Mouse (Mus musculus) liver, embryonic 11.5 days (tissue): ENCODE results near the gene Abl1. TPM values are rescaled to one million over a fixed set of nuclear protein-coding genes. Genes with fewer than 3 reads are reported as not detected.
A peak's percentile ranks its signal among the peaks of the same experiment; 100 is the strongest.

Experiments
- ATAC-seq: fragments of 200-750 bp; cut with Nextera tagmentation; replicated peaks from 2 replicates; pipeline ENCODE4 v1.8.0; 2017; ENCODE audit warnings: moderate number of reproducible peaks, mild to moderate bottlenecking, moderate TSS enrichment, moderate library complexity; ENCODE audit not compliant: low FRiP score
- DNase-seq: peaks from one replicate; pipeline ENCODE4 v3.0.0-alpha.2; 2017; ENCODE audit warnings: low spot score
- H3K27ac ChIP-seq: fragments of 300-500 bp; sonication (generic); 2 replicates; pipeline ENCODE4 v1.5.1; 2014; ENCODE audit warnings: mild to moderate bottlenecking, low read depth, low read length, control low read depth
- H3K27me3 ChIP-seq: fragments of 300-500 bp; sonication (generic); replicated peaks from 2 replicates; pipeline ENCODE4 v1.6.1; 2014; ENCODE audit warnings: low read length, mixed read lengths; ENCODE audit not compliant: control insufficient read depth, insufficient read depth
- H3K36me3 ChIP-seq: fragments of 300-500 bp; sonication (generic); 2 replicates; pipeline ENCODE4 v1.6.1; 2014; ENCODE audit warnings: mild to moderate bottlenecking, low read length, moderate library complexity, mixed read lengths; ENCODE audit not compliant: control insufficient read depth, insufficient read depth
- H3K4me1 ChIP-seq: fragments of 300-500 bp; sonication (generic); replicated peaks from 2 replicates; pipeline ENCODE4 v1.6.1; 2014; ENCODE audit warnings: low read length, mixed read lengths; ENCODE audit not compliant: control insufficient read depth, insufficient read depth
- H3K4me2 ChIP-seq: fragments of 300-500 bp; sonication (generic); 2 replicates; pipeline ENCODE4 v1.6.1; 2014; ENCODE audit warnings: mild to moderate bottlenecking, control low read depth, moderate library complexity
- H3K4me3 ChIP-seq: fragments of 300-500 bp; sonication (generic); 2 replicates; pipeline ENCODE4 v1.5.1; 2014; ENCODE audit warnings: low read depth, low read length, control low read depth
- H3K9ac ChIP-seq: fragments of 300-500 bp; sonication (generic); 2 replicates; pipeline ENCODE4 v1.6.1; 2014; ENCODE audit warnings: low read depth, low read length, control low read depth
- H3K9me3 ChIP-seq: fragments of 300-500 bp; sonication (generic); 2 replicates; pipeline ENCODE4 v1.6.1; 2016; ENCODE audit warnings: low read length, inconsistent platforms, mixed read lengths; ENCODE audit not compliant: control insufficient read depth
- whole genome bisulfite sequencing: fragments of 180-500 bp; shearing (Covaris S2); extraction: QIAGEN DNeasy Blood & Tissue Kit; methylation state at CpG from one replicate; pipeline ENCODE4 v1.1.7; 2014; 5-methylcytosine and 5-hydroxymethylcytosine counted together
- polyA plus RNA-seq: library from polyadenylated mRNA; unstranded; fragments of >200 nt; fragmentation: Nextera tagmentation; extraction: Ambion mirVana; gene quantifications from 2 replicates; pipeline ENCODE4 v1.2.1, GENCODE M21; 2014

The Abl1 gene
- polyA plus RNA-seq, 1 experiment from 2014 or later, result 28.9 TPM

DNA sequence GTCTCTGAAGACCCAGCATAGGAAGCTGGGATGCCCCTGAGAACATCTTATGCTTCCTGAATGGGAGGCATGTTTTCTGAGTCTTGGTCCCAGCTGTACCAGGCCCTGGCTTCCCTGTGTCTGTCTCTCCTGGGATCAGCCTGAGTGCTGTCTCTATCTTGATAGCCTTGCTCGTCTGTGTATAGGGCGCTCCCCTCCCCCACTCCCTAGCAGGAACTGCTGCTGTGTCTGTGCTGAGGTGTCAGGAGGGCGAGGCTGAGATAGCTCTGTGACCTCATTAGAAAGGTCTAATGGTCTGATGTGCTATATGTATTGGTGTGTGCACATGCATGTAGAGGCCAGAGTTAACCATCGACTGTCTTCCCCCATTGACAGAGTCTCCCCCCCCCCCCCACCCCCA is 58.7 kb downstream of the Abl1 start:
- Histone ChIP-seq H3K9me3 (no peaks in the 10 kb centered on the region), H3K27me3 (no peaks in the 10 kb centered on the region), H3K4me1 (peaks cover 32% of the 10 kb centered on the region), H3K9ac (no peak overlapping the region), H3K4me3 (no peak overlapping the region), H3K27ac (no peak overlapping the region), H3K36me3 (no peaks in the 10 kb centered on the region), H3K4me2 (no peak overlapping the region)
- WGBS, result 24% methylated on average over 4 of the region's 4 CpGs
- peak; percentile 69 for ATAC-seq
- DNase-seq, result no peak

DNA sequence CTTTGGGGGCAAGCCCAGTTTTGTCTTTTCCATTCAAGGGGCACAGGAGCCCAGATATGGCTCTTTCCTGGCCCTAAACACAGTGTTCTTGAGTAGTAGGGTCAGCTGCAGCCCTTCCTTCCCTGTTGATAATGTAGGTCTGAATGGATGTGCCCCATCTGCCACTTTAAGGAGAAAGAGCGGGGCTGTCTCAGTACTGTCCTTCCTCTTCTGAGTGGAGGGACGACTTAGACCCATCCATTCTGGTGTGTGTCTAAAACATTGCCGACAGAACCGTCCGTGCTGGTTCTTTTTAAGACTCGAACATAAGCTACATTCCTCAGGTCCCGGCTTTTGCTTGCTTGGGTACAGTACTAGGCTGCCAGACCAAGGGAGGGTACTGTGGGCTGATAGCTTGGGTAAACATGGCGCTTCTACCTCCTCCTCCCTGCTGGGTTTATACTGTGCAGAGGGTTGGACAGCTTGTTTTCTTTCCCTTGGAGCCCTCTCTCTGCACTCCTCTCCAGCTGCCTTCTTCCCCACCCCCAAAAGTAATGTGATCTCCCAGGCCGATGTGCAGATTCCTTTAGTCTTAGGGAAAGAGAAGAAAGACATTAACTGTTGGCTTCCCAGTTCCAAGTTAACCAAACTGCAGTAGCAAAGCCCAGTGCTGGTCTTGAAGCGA is 61.0 kb downstream of the Abl1 start:
- Histone ChIP-seq H3K4me2 (peak overlapping the region; percentile 35), H3K4me1 (peaks cover 35% of the 10 kb centered on the region), H3K9ac (0 out of 2 replicates have a peak overlapping the region, but pooled peaks have one; percentile 16), H3K4me3 (no peak overlapping the region), H3K36me3 (0 out of 2 replicates have a peak, but pooled peaks cover 3% of the 10 kb centered on the region), H3K27me3 (no peaks in the 10 kb centered on the region), H3K27ac (peak overlapping the region; percentile 56), H3K9me3 (0 out of 2 replicates have a peak, but pooled peaks cover 3% of the 10 kb centered on the region)
- ATAC-seq (no peak), DNase-seq (no peak)
- 46% methylated on average over 10 of the region's 10 CpGs for WGBS

DNA sequence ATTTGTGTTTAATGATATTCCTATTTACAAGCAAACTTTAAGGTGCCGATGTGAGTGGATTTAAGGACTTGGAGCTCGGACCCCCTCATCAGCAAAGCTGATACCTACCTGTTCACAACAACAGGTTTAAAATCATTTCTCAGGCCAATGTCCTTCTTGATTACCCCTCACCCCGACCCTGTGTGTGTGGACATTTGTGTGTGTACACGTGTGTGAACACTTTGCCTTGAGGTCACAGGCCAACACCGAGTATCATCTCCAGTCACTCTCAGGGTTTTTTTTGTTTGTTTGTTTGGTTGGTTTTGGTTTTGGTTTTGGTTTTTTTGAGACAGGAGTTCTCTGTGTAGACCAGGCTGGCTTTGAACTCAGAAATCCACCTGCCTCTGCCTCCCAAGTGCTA is 62.0 kb downstream of the Abl1 start:
- ATAC-seq (no peak), DNase-seq (no peak)
- Histone ChIP-seq H3K9me3 (0 out of 2 replicates have a peak, but pooled peaks cover 3% of the 10 kb centered on the region), H3K36me3 (0 out of 2 replicates have a peak, but pooled peaks cover 3% of the 10 kb centered on the region), H3K27ac (no peak overlapping the region), H3K9ac (no peak overlapping the region), H3K27me3 (no peaks in the 10 kb centered on the region), H3K4me1 (peaks cover 32% of the 10 kb centered on the region), H3K4me3 (no peak overlapping the region), H3K4me2 (no peak overlapping the region)
- 81% methylated on average over 5 of the region's 5 CpGs for WGBS

DNA sequence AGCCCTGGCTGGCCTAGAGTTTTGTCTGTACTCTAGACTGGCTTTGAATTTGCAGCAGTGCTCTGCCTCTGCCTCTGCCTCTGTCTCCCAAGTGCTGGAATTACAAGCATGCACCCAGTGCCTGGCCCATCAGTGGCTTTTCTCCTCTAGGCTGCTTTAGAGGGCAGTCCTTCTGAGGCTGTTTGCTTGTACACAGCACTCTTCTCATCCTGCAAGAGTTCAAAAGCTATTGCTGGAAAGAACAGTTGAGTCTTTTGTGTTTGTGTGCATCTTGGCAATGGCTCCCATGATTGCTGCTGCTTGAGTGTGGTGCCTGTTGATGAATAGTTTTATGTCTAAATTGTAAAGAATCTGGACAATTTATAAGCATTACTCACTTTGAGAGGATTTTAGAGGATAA is 69.3 kb downstream of the Abl1 start:
- Histone ChIP-seq H3K4me3 (no peak overlapping the region), H3K9me3 (0 out of 2 replicates have a peak, but pooled peaks cover 3% of the 10 kb centered on the region), H3K36me3 (0 out of 2 replicates have a peak, but pooled peaks cover 3% of the 10 kb centered on the region), H3K9ac (no peak overlapping the region), H3K27ac (no peak overlapping the region), H3K4me2 (no peak overlapping the region), H3K27me3 (no peaks in the 10 kb centered on the region), H3K4me1 (peaks cover 22% of the 10 kb centered on the region)
- ATAC-seq, result no peak
- no peak for DNase-seq

DNA sequence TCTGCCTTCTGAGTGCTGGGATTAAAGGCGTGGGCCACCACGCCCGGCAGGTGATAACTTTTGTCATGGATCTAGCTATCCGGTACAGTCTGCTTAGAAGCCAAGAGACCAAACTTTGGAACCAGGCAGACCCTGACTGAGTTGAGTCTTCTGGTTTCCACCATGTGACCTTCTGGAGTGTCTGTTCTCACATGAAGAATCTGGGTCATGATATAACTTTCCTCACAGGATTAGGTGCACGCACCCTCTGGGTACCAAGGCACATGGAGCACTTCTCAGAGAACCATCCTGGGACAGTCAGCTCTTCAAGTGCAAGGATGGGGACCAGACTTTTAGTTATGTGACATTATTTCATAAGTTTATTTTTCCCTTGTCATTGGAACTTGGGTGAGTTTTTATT is 70.8 kb downstream of the Abl1 start:
- H3K9me3 ChIP-seq, result 0 out of 2 replicates have a peak, but pooled peaks cover 1% of the 10 kb centered on the region
- H3K4me3 ChIP-seq, result peak overlapping the region; percentile 67

DNA sequence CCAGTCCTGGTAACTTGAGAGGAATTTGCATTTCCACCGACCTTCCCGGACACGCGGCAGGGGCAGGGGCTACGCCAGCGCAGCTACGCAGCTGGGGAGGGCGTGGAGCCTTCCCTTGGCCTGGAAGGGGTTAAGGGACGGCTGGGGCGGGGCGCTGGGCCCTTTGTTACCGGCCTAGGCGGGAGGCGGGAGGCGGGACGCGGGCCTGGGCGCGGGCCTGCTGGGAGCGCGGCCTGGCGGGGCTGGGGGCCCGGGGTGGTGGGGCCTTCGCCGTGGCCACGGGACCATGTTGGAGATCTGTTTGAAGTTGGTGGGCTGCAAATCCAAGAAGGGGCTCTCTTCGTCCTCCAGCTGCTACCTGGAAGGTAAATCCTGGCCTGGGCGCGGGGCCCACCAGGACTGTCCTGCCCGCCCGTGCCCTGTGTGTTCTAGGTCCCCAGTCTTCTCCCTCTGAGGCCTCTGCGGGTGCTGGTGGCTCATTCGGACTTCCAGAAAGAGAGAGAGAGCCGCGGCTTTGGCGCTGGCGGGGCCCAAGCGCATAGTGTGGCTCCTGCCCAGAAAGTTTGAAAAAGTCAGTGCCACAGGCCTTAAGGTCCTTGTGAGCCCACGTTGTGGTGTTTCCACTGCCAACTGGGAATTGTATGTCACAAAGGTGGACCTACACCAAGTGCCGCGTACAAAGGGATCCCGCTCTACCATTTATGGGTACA is 71.7 kb downstream of the Abl1 start:
- Histone ChIP-seq H3K4me1 (peaks cover 35% of the 10 kb centered on the region), H3K9ac (peak overlapping the region; percentile 82), H3K36me3 (no peaks in the 10 kb centered on the region), H3K27me3 (no peaks in the 10 kb centered on the region), H3K27ac (peak overlapping the region; percentile 87), H3K9me3 (no peaks in the 10 kb centered on the region), H3K4me2 (peak overlapping the region; percentile 76), H3K4me3 (peak overlapping the region; percentile 67)
- under 1% methylated on average over 40 of the region's 42 CpGs for WGBS
- peak; percentile 89 for DNase-seq
- ATAC-seq, result peak; percentile 91

More for the DNA sequence above, 70.8 kb downstream of the Abl1 start:
- Histone ChIP-seq H3K27ac (peak overlapping the region; percentile 87; the same call in 1 of the 2 replicates), H3K27me3 (no peaks in the 10 kb centered on the region), H3K4me1 (peaks cover 35% of the 10 kb centered on the region), H3K36me3 (0 out of 2 replicates have a peak, but pooled peaks cover 1% of the 10 kb centered on the region), H3K4me2 (peak overlapping the region; percentile 76), H3K9ac (peak overlapping the region; percentile 82)
- DNase-seq, result no peak
- no peak for ATAC-seq
- WGBS, result 87% methylated on average over 5 of the region's 5 CpGs

DNA sequence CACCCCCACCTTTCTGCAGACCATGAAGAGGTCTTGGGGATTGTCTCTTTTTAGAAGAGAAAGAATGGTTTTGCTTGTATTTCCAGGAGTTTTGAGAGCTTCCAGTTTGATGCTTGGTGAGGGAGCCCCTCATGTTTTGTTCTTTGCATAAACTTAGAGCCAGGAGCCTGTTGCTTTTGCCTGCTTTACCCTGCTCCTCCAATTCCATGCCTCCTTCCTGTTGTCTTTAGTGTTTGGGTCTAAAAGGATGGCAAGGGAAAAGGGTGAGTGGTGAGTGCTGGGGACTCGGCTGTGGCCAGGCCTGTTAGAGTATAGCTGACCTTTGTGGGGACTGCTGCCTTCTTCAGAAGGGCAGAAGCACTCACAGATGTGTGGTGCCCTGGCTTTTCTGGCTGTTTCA is 72.3 kb downstream of the Abl1 start:
- Histone ChIP-seq H3K4me1 (peaks cover 35% of the 10 kb centered on the region), H3K9ac (peak overlapping the region; percentile 82), H3K36me3 (no peaks in the 10 kb centered on the region), H3K9me3 (no peaks in the 10 kb centered on the region), H3K4me2 (peak overlapping the region; percentile 76), H3K27ac (peak overlapping the region; percentile 87), H3K27me3 (no peaks in the 10 kb centered on the region), H3K4me3 (peak overlapping the region; percentile 67)
- WGBS, result 6% methylated on average over 1 of the region's 1 CpGs
- DNase-seq (no peak), ATAC-seq (no peak)

DNA sequence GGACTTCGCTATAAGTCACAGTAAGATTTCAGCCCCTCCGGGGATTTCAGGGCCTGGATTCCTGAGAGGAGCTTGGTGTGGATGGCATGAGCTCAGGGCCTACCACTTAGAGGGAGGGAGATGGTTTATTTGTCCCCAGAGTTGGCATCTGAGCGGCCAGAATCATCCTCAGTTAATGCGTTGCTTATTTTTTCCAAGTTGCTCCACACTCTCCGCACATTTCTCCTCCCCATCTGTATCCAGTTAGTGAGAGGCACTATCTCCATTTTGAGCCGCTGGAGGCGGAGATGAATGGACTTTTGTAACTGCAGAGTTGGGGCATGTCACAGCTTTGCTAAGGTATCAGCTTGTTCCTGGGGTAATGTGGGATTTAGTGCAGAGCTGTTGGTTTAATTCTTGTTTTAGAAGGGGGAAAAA is 72.9 kb downstream of the Abl1 start:
- H3K36me3 ChIP-seq, result no peaks in the 10 kb centered on the region
- WGBS, result 29% methylated on average over 7 of the region's 7 CpGs
- ATAC-seq, result no peak

More for the DNA sequence above, 72.9 kb downstream of the Abl1 start:
- Histone ChIP-seq H3K4me3 (peak overlapping the region; percentile 67), H3K4me2 (peak overlapping the region; percentile 76), H3K27me3 (no peaks in the 10 kb centered on the region), H3K27ac (peak overlapping the region; percentile 87; the same call in 1 of the 2 replicates), H3K4me1 (peaks cover 39% of the 10 kb centered on the region), H3K9me3 (no peaks in the 10 kb centered on the region), H3K9ac (peak overlapping the region; percentile 82)
- DNase-seq, result no peak
